Comparison of ENCODE assay signal across 8 mouse cellular contexts in genomic region chr4:116708201-116708764, GRCm38 (mm10). TPM values are rescaled to one million over a fixed set of nuclear protein-coding genes. Genes with fewer than 3 reads are reported as not detected.
DNase-seq lines count a peak whose midpoint lies in the region; ATAC-seq lines count a peak whose summit lies in the region.

Gene Mmachc, minus strand, starts transcription at chr4:116708406.
Gene Ccdc163, plus strand, starts transcription at chr4:116708509.

- DNase-seq in adipocyte (ENCODE audit: low spot score): peak; percentile 99
- DNase-seq in embryo, embryonic 10 days (ENCODE audit: low spot score): peak; percentile 98
- DNase-seq in gastrocnemius, postnatal 10 days: peak; percentile 74
- DNase-seq in induced T-regulatory cell, adult 2 months (ENCODE audit: low read depth): peak; percentile 94
- DNase-seq in left cerebral cortex, adult 9 months (ENCODE audit: low spot score in 2 of 2): peak; percentile 97 to 98
- peak; percentile 85 for DNase-seq in right cerebral cortex, postnatal 14 days
- DNase-seq in urinary bladder, postnatal 36 days (ENCODE audit: low spot score in 2 of 2): peak; percentile 84 to 92

- peak; percentile 93 for ATAC-seq in megakaryocyte progenitor cell, adult 5-6 weeks (replicated peaks; ENCODE audit: poor library complexity)

RNA-seq across cellular contexts. Expression of gene Mmachc, which starts in this region (rescaled TPM):
- total RNA-seq in gastrocnemius, postnatal 10 days (2021): 10 to 100 TPM; 23.0 to 25.6 TPM
- 36.9 and 44.9 TPM in 2 replicates for total RNA-seq in megakaryocyte progenitor cell, adult 5-6 weeks (2015)
- total RNA-seq in megakaryocyte progenitor cell, adult 5-6 weeks (2017): 19.8 and 23.0 TPM in 2 replicates

RNA-seq across cellular contexts. Expression of gene Ccdc163, which starts in this region (rescaled TPM):
- 1 to 10 TPM; 5.0 to 7.5 TPM for total RNA-seq in gastrocnemius, postnatal 10 days (2021)
- 35.5 and 56.1 TPM in 2 replicates for total RNA-seq in megakaryocyte progenitor cell, adult 5-6 weeks (2015)
- total RNA-seq in megakaryocyte progenitor cell, adult 5-6 weeks (2017): 12.0 and 17.6 TPM in 2 replicates

Comparison
In these comparisons a context has a peak if more than half of its experiments do, and no peak if none do; other contexts are left out.
1. Peak in every context shown above with its lines: DNase-seq and ATAC-seq.